Mouse (Mus musculus): ENCODE results near the gene Ndufs2.

GRCm38 (mm10) chr1:171271196-171271595 lies 20.0 kb upstream of the Ndufs2 start:
- TF ChIP-seq CTCF (conservative IDR thresholded peaks at IDR 0.05; ENCODE audit: low read length): no peak
- TF ChIP-seq POU5F1 (IDR thresholded peaks at IDR 0.05; ENCODE audit: borderline replicate concordance, low read length): no peak
- no peak for TF ChIP-seq NANOG (IDR thresholded peaks at IDR 0.05; ENCODE audit: borderline replicate concordance, low read length)
